Mouse (Mus musculus): ENCODE measurements around the gene Asap3.
A peak's percentile ranks its signal among the peaks of the same experiment; 100 is the strongest.

The Asap3 gene

DNA sequence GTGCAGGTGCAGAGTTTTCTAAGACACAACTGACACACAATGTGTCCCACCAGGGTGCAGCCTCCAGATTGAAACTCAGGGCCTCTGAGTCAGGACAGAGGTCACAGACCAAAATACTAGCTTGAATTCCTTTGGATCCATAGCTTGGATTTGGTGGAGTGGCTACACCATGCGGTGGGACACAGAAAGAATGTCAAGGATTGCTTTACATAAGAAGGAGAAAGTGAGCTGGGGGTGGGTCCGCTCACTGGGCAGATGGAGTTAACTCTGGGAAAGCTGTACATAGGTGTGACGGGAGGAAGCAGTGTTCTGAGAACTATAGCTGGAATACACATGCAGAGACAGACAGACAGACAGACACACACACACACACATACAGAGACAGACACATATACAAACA lies 53.8 kb downstream of the Asap3 start:
- no peak for DNase-seq (ENCODE audit: low spot score)

- peak; percentile 73 for DNase-seq (ENCODE audit: low spot score)
These were observed 54.5 kb downstream of the Asap3 start for GRCm38 (mm10) chr4:136260491-136261180.

- DNase-seq (ENCODE audit: low spot score): no peak
These were observed 55.7 kb downstream of the Asap3 start for GRCm38 (mm10) chr4:136261912-136262311.

DNA sequence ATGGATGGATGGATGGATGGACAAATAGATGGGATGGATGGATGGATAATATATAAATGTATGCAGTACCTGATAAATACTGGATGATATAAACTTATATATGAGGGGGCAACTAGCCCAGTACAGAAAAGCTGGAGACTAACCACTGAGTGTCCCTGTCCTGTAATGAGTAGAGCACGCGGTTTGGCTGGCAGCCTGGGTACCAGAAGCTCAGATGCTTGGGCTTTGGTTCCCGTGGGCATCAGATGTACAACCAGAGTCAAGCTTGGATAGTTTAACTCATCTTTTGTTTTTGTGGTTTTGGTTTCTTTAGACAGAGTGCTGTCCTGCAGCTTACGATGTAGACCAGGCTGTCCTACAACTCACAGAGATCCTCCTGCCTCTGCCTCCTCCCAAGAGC lies 57.4 kb downstream of the Asap3 start:
- DNase-seq (ENCODE audit: low spot score): no peak

GRCm38 (mm10) chr4:136266716-136267343 lies 60.7 kb downstream of the Asap3 start:
- no peak for DNase-seq (ENCODE audit: low spot score)

DNA sequence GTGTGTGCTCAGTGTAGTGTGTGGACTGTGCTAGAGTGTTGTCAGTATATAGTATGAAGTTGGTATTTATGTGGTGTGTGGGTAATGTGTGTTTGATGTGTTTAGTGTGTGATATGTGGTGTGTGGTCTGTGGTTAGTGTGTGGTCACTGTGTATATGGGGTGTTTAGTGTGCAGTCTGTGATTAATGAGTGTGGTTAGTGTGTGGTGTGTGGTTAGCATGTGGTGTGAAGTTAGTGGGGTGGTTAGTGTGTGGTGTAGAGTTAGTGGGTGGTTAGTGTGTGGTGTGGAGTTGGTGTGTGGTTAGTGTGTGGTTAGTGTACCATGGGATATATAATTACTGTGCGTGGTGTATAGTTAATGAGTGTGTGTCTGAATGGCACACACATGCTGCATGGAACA lies 62.7 kb downstream of the Asap3 start:
- no peak for DNase-seq (ENCODE audit: low spot score)

DNA sequence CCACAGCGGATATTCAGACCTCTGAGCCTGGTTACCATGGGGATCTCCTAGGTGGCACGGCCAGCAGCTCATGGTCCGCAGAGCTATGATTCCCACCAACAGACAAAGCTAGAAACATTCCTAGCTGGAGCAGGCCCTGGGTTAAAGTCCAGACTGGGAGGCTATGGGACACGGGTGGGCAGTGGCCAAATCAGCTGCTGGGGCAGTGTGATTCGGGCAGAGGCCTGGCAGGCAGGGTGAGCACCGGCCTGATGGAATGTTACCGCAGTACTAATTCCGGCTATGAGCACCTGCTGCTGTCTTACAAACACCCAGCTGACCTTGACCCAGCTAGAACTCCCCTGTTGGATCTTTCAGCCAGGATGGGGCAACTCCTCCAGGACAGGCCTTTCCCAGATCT lies 64.5 kb downstream of the Asap3 start:
- DNase-seq (ENCODE audit: low spot score): no peak

DNA sequence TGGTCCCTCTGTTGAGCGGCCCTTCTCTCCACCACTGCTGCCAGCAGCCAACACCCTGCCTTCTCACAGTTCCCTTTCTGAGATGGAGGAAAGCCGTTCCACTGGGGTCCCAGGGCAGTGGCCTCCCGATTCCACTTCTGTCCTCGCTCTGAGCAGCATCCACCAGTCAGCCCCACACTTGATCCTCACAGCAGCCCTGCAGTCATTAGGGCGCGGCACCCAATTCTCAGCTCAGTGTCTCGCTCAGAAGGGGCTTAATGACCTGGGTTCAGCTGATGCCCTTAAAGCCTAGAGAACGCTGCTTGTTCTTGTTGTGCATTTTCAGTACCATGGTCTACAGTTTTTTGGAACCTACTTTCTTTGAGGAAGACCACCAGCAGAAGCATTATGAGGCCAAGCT lies 74.9 kb downstream of the Asap3 start:
- no peak for DNase-seq (ENCODE audit: low spot score)

DNA sequence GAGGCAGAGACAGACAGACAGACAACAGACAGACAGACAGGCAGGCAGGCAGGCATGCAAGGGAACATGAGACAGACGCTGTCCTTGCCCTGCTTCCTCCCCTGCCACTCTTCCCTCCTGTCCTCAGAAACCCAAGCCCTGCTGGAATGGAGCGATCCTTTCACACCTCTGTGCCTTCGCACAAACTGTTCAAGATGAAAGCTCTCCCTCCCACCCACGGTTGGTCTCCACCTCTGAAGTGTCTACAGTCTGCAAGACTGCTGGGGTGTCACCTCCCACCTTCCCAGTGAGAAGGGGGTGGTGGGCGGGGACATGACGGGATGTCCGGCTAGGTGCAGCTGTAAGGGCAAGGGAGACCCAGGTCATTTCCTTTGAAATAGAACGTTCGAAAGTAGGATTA lies 75.4 kb downstream of the Asap3 start:
- DNase-seq (ENCODE audit: low spot score): no peak

DNA sequence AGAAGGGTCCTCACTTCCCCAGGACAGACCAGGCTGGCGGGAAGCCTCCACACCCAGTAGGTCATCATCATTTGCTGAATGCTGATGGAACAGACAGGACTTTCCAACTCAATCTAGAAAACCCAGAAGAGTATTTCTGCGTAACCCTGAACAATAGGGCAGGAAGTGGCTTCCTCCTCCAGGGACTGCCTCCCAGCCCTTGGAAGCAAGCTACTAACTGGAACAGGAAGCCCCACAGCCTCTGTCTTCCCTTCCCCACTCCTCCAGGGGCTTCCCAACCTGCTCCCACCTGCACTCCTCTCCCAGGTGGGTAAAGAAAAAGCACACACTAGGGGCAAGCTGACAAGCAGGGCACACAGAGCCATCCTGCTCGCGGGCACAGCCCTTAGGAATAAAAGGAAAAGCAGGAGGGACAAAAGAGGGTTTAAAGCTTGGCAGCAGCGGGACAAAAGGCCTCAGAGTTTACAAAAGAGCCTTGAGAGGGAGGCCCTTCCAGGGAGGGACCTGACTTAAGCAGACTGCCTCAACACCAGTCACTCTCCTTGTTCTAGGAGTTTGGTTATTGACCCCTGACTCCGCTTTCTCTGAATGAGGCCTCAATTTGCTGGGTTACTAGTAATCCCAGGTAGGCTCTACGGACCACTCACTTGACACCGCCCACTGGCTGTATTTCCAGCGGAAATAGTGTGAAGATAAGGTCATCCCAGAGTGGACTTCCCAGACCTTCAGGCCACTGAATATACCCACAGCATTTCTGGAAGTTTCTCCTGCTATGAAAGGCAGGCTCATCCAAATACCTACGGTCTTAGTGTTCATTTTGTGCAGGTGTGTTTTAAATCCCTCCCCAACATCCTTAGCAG lies 76.7 kb downstream of the Asap3 start:
- no peak for DNase-seq (ENCODE audit: low spot score)

GRCm38 (mm10) chr4:136283783-136284182 lies 77.6 kb downstream of the Asap3 start:
- no peak for DNase-seq (ENCODE audit: low spot score)

DNA sequence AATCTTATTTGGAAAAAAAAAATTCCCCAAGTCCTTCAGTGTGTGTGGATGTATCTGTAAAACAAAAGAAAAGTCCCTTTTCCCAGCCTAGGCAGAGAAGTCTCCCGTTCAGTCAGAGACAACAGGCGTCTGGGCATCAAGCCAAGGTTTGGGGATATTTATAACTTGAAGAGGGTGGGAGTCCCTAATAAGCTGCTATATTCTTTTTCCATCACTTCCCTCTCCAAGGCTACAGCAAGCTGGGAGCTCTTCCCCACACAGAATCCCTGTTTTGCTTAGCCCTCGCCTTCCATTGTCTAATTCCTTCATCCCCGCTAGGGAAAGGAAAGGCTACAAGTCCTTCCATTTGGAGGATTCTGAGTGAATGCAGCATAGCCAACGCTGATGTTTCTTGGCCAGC lies 78.3 kb downstream of the Asap3 start, which contains the start of gene Zfp46:
Gene Zfp46, plus strand, starts transcription at position 229 of the 400 bp plus-strand sequence.
- DNase-seq (ENCODE audit: low spot score): peak; percentile 54

- DNase-seq (ENCODE audit: low spot score): peak; percentile 22
These were observed 78.7 kb downstream of the Asap3 start for GRCm38 (mm10) chr4:136284891-136285290.

GRCm38 (mm10) chr4:136285348-136285810 lies 79.2 kb downstream of the Asap3 start:
- DNase-seq (ENCODE audit: low spot score): peak; percentile 69

DNA sequence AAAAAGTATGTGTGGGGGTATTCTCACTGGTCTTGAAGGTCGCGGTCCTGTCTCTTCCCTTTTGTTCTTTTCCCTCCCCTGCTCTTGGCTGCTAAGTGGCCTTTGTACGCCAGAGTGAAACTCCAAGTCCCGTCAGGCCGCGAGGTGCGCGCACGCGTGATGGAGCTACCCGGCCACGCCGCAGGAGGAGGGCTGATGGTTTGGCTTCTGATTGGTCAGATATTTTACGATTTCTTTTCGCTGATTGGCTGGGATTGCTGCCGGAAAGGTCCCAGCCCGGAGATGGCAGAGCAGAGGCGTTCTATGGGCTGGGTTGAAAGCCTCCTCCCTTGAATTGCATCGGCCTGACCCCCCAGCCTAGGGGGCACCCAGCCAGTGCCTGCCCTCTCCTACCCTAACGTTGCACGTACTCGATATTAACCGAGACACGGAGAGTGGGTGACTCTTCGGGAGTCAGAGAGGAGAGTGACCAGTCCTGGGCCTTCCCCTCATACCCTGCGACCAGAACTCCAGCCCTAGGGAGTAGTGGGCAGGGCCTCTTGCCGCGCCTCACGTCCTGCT lies 79.7 kb downstream of the Asap3 start:
- peak; percentile 80 for DNase-seq (ENCODE audit: low spot score)

DNA sequence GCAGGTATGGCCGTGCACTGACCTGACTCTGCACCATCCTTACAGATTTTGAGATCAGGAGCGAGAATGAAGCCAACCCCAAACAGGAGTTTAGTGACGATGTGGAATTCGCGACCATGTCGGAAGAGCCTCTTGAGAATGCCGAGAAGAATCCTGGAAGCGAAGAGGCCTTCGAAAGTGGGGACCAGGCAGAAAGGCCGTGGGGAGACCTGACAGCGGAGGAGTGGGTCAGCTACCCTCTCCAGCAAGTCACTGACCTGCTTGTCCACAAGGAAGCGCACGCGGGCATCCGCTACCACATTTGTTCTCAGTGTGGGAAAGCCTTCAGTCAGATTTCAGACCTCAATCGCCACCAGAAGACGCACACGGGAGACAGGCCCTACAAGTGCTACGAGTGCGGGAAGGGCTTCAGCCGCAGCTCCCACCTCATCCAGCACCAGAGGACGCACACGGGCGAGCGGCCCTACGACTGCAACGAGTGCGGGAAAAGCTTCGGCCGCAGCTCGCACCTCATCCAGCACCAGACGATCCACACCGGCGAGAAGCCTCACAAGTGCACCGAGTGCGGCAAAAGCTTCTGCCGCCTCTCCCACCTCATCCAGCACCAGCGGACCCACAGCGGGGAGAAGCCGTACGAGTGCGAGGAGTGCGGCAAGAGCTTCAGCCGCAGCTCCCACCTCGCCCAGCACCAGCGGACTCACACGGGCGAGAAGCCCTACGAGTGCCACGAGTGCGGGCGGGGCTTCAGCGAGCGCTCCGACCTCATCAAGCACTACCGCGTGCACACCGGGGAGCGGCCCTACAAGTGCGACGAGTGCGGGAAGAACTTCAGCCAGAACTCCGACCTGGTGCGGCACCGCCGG lies 84.0 kb downstream of the Asap3 start:
- no peak for DNase-seq (ENCODE audit: low spot score)

DNA sequence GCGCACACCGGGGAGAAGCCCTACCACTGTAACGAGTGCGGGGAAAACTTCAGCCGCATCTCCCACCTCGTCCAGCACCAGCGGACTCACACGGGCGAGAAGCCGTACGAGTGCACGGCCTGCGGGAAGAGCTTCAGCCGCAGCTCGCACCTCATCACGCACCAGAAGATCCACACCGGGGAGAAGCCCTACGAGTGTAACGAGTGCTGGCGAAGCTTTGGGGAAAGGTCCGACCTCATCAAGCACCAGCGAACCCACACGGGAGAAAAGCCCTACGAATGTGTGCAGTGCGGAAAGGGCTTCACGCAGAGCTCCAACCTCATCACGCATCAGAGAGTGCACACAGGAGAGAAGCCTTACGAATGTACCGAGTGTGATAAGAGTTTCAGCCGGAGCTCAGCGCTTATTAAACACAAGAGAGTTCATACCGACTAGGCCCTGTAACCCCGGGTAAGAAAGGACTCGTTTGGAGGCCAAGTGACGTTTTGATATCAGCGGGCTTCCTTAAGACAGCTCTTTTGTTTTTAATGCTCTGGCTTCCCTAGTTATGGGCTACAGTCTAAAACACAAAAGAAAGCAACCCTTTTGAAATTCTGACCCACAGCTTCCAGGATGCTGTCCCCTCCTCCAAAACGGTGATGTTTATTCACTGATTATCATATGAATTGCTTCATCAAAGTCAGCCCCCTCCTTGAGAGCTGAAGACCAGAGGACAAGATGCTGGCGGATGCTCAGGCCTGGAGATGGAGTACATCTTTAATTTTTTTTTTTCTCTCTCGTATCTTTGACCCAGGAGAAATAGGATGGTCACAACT lies 84.8 kb downstream of the Asap3 start:
- DNase-seq (ENCODE audit: low spot score): no peak

DNA sequence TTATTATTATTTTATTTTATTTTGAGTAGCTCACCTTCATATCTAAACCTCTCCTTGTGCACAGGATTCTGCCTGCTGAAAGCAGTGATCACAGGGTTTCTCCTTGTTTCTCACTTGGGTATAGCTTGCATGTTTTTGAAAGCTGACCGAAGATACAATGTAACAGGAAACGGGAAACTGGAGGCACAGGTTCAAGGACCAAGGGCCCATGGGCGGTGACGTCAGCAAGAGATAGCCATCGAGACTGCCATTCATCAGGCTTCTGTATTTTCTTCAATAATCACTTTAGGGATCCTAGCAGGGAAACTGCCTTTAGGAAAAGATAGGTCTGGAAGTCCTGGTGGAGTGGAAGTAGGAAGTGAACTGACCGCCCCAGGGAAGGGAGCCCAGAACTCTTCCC lies 85.5 kb downstream of the Asap3 start:
- DNase-seq (ENCODE audit: low spot score): no peak
